Mouse (Mus musculus) liver, postnatal 0 days (tissue): ENCODE data around the gene Mdm2.

Experiments
- CTCF ChIP-seq: sonication (generic); IDR thresholded peaks from 2 replicates; pipeline ENCODE4 v1.5.1; 2016; ENCODE audit warnings: antibody characterized with exemption, low read depth
- EP300 ChIP-seq: IDR thresholded peaks from 2 replicates; pipeline ENCODE4 v1.6.1; 2016; ENCODE audit warnings: antibody characterized with exemption, low read depth, mild to moderate bottlenecking

DNA sequence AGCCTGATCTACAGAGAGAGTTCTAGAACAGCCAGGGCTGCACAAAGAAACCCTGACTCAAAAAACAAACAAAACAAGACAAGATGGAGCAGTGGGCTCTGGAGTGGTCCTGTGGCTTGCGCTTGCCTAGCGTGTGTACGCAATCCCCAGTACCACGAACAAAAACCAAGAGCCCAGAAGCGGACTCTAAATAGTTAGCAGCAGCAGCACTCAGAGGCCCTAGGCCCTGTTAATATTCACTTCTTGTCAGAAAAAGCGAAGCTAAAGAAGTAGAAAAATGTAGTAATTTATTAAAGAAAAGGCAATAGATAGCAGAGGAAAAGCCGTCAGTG is 44.0 kb upstream of the Mdm2 start:
- TF ChIP-seq EP300 (no peak), CTCF (no peak)
